Mouse (Mus musculus): ENCODE measurements around the gene Nmnat2. TPM values are rescaled to one million over a fixed set of nuclear protein-coding genes. Genes with fewer than 3 reads are reported as not detected.

Nmnat2 gene
- polyA plus RNA-seq, 1 experiment from 2014 or later: 75.4 TPM

GRCm38 (mm10) chr1:152973421-152973820, 18.6 kb downstream of the Nmnat2 start:
- H3K4me1 ChIP-seq (ENCODE audit: control insufficient read depth, insufficient read depth, low read depth, low read length): no peaks in the 10 kb centered on the region
- no peak for ATAC-seq
- H3K36me3 ChIP-seq (ENCODE audit: control insufficient read depth, insufficient read depth, low read length): no peaks in the 10 kb centered on the region
- no peak overlapping the region for H3K4me3 ChIP-seq (ENCODE audit: low read length)
- no peak overlapping the region for H3K9ac ChIP-seq (ENCODE audit: low read depth, low read length)
- H3K4me2 ChIP-seq (ENCODE audit: low read length): no peak overlapping the region
- WGBS: 27% methylated on average over 5 of the region's 5 CpGs
- H3K27ac ChIP-seq (ENCODE audit: low read depth, low read length): no peak overlapping the region
- no peaks in the 10 kb centered on the region for H3K27me3 ChIP-seq (replicated peaks; ENCODE audit: control insufficient read depth, insufficient read depth, low read length)
- H3K9me3 ChIP-seq (ENCODE audit: control insufficient read depth, low read length): no peaks in the 10 kb centered on the region

GRCm38 (mm10) chr1:152973861-152974260, 19.1 kb downstream of the Nmnat2 start:
- no peak for ATAC-seq
- Histone ChIP-seq H3K27me3 (replicated peaks; ENCODE audit: control insufficient read depth, insufficient read depth, low read length) (no peaks in the 10 kb centered on the region), H3K4me1 (ENCODE audit: control insufficient read depth, insufficient read depth, low read depth, low read length) (no peaks in the 10 kb centered on the region), H3K36me3 (ENCODE audit: control insufficient read depth, insufficient read depth, low read length) (no peaks in the 10 kb centered on the region), H3K4me3 (ENCODE audit: low read length) (no peak overlapping the region), H3K27ac (ENCODE audit: low read depth, low read length) (no peak overlapping the region), H3K4me2 (ENCODE audit: low read length) (no peak overlapping the region), H3K9me3 (ENCODE audit: control insufficient read depth, low read length) (no peaks in the 10 kb centered on the region), H3K9ac (ENCODE audit: low read depth, low read length) (no peak overlapping the region)
- whole genome bisulfite sequencing: 21% methylated on average over 4 of the region's 4 CpGs

- Histone ChIP-seq H3K27ac (ENCODE audit: low read depth, low read length) (no peak overlapping the region), H3K27me3 (replicated peaks; ENCODE audit: control insufficient read depth, insufficient read depth, low read length) (no peaks in the 10 kb centered on the region), H3K9me3 (ENCODE audit: control insufficient read depth, low read length) (no peaks in the 10 kb centered on the region), H3K4me2 (ENCODE audit: low read length) (no peak overlapping the region), H3K4me1 (ENCODE audit: control insufficient read depth, insufficient read depth, low read depth, low read length) (no peaks in the 10 kb centered on the region), H3K4me3 (ENCODE audit: low read length) (no peak overlapping the region), H3K36me3 (ENCODE audit: control insufficient read depth, insufficient read depth, low read length) (no peaks in the 10 kb centered on the region), H3K9ac (ENCODE audit: low read depth, low read length) (no peak overlapping the region)
- no peak for ATAC-seq
- WGBS: 76% methylated on average over 3 of the region's 3 CpGs
Observed at GRCm38 (mm10) chr1:152975144-152975543, 20.4 kb downstream of the Nmnat2 start.

GRCm38 (mm10) chr1:152978700-152979099, 23.9 kb downstream of the Nmnat2 start:
- Histone ChIP-seq H3K4me3 (ENCODE audit: low read length) (no peak overlapping the region), H3K4me2 (ENCODE audit: low read length) (no peak overlapping the region), H3K36me3 (ENCODE audit: control insufficient read depth, insufficient read depth, low read length) (no peaks in the 10 kb centered on the region), H3K27ac (ENCODE audit: low read depth, low read length) (no peak overlapping the region), H3K27me3 (replicated peaks; ENCODE audit: control insufficient read depth, insufficient read depth, low read length) (no peaks in the 10 kb centered on the region), H3K9ac (ENCODE audit: low read depth, low read length) (no peak overlapping the region), H3K4me1 (ENCODE audit: control insufficient read depth, insufficient read depth, low read depth, low read length) (no peaks in the 10 kb centered on the region), H3K9me3 (ENCODE audit: control insufficient read depth, low read length) (no peaks in the 10 kb centered on the region)
- WGBS: 96% methylated on average over 8 of the region's 8 CpGs
- no peak for ATAC-seq

GRCm38 (mm10) chr1:152983416-152983815, 28.6 kb downstream of the Nmnat2 start:
- no peak overlapping the region for H3K4me2 ChIP-seq (ENCODE audit: low read length)
- H3K27ac ChIP-seq (ENCODE audit: low read depth, low read length): no peak overlapping the region
- H3K4me3 ChIP-seq (ENCODE audit: low read length): no peak overlapping the region
- H3K9ac ChIP-seq (ENCODE audit: low read depth, low read length): no peak overlapping the region
- no peaks in the 10 kb centered on the region for H3K9me3 ChIP-seq (ENCODE audit: control insufficient read depth, low read length)
- H3K27me3 ChIP-seq (replicated peaks; ENCODE audit: control insufficient read depth, insufficient read depth, low read length): no peaks in the 10 kb centered on the region
- no peak for ATAC-seq
- H3K36me3 ChIP-seq (ENCODE audit: control insufficient read depth, insufficient read depth, low read length): no peaks in the 10 kb centered on the region
- H3K4me1 ChIP-seq (ENCODE audit: control insufficient read depth, insufficient read depth, low read depth, low read length): no peaks in the 10 kb centered on the region
- 86% methylated on average over 14 of the region's 14 CpGs for WGBS

GRCm38 (mm10) chr1:152986981-152987380, 32.2 kb downstream of the Nmnat2 start:
- Histone ChIP-seq H3K36me3 (ENCODE audit: control insufficient read depth, insufficient read depth, low read length) (no peaks in the 10 kb centered on the region), H3K4me2 (ENCODE audit: low read length) (no peak overlapping the region), H3K27me3 (replicated peaks; ENCODE audit: control insufficient read depth, insufficient read depth, low read length) (no peaks in the 10 kb centered on the region), H3K9ac (ENCODE audit: low read depth, low read length) (no peak overlapping the region), H3K9me3 (ENCODE audit: control insufficient read depth, low read length) (no peaks in the 10 kb centered on the region), H3K4me1 (ENCODE audit: control insufficient read depth, insufficient read depth, low read depth, low read length) (no peaks in the 10 kb centered on the region), H3K27ac (ENCODE audit: low read depth, low read length) (no peak overlapping the region), H3K4me3 (ENCODE audit: low read length) (no peak overlapping the region)
- WGBS: 71% methylated on average over 3 of the region's 3 CpGs
- no peak for ATAC-seq

- Histone ChIP-seq H3K4me3 (ENCODE audit: low read length) (no peak overlapping the region), H3K4me2 (ENCODE audit: low read length) (no peak overlapping the region), H3K27ac (ENCODE audit: low read depth, low read length) (no peak overlapping the region), H3K9ac (ENCODE audit: low read depth, low read length) (no peak overlapping the region), H3K4me1 (ENCODE audit: control insufficient read depth, insufficient read depth, low read depth, low read length) (no peaks in the 10 kb centered on the region), H3K9me3 (ENCODE audit: control insufficient read depth, low read length) (no peaks in the 10 kb centered on the region), H3K27me3 (replicated peaks; ENCODE audit: control insufficient read depth, insufficient read depth, low read length) (no peaks in the 10 kb centered on the region), H3K36me3 (ENCODE audit: control insufficient read depth, insufficient read depth, low read length) (no peaks in the 10 kb centered on the region)
- 83% methylated on average over 5 of the region's 5 CpGs for WGBS
- ATAC-seq: no peak
Observed at GRCm38 (mm10) chr1:152990067-152990466, 35.3 kb downstream of the Nmnat2 start.

GRCm38 (mm10) chr1:152992271-152993134, 37.7 kb downstream of the Nmnat2 start:
- Histone ChIP-seq H3K27ac (ENCODE audit: low read depth, low read length) (0 out of 2 replicates have a peak overlapping the region, but pooled peaks have one; percentile 36), H3K4me3 (ENCODE audit: low read length) (no peak overlapping the region), H3K27me3 (replicated peaks; ENCODE audit: control insufficient read depth, insufficient read depth, low read length) (no peaks in the 10 kb centered on the region), H3K9ac (ENCODE audit: low read depth, low read length) (no peak overlapping the region), H3K4me2 (ENCODE audit: low read length) (no peak overlapping the region), H3K4me1 (ENCODE audit: control insufficient read depth, insufficient read depth, low read depth, low read length) (no peaks in the 10 kb centered on the region), H3K36me3 (ENCODE audit: control insufficient read depth, insufficient read depth, low read length) (no peaks in the 10 kb centered on the region), H3K9me3 (ENCODE audit: control insufficient read depth, low read length) (no peaks in the 10 kb centered on the region)
- no peak for ATAC-seq
- WGBS: 70% methylated on average over 6 of the region's 6 CpGs

GRCm38 (mm10) chr1:152993803-152994202, 39.0 kb downstream of the Nmnat2 start:
- no peak for ATAC-seq
- Histone ChIP-seq H3K36me3 (ENCODE audit: control insufficient read depth, insufficient read depth, low read length) (no peaks in the 10 kb centered on the region), H3K27ac (ENCODE audit: low read depth, low read length) (no peak overlapping the region), H3K9ac (ENCODE audit: low read depth, low read length) (no peak overlapping the region), H3K4me3 (ENCODE audit: low read length) (no peak overlapping the region), H3K9me3 (ENCODE audit: control insufficient read depth, low read length) (no peaks in the 10 kb centered on the region), H3K27me3 (replicated peaks; ENCODE audit: control insufficient read depth, insufficient read depth, low read length) (no peaks in the 10 kb centered on the region), H3K4me2 (ENCODE audit: low read length) (no peak overlapping the region), H3K4me1 (ENCODE audit: control insufficient read depth, insufficient read depth, low read depth, low read length) (no peaks in the 10 kb centered on the region)
- WGBS: 87% methylated on average over 6 of the region's 6 CpGs

Data from hindbrain, embryonic 16.5 days (tissue).